Mouse (Mus musculus) gastrocnemius, postnatal 25 days (tissue): ENCODE data around the gene Stk39. TPM values are rescaled to one million over a fixed set of nuclear protein-coding genes. Genes with fewer than 3 reads are reported as not detected.
"Not testable (repeated sequence)": the region's sequence is repeated elsewhere in the genome, so short reads cannot be mapped to it uniquely, and the experiment has no call there.

Experiments
- DNase-seq: peaks from one replicate; pipeline ENCODE4 v3.0.0; 2022
- total RNA-seq, 2 experiments: library from RNA; stranded (reverse); gene quantifications; 1 replicate in 1 of 2; 2 replicates in 1 of 2; pipeline ENCODE4 v1.2.3; 2021

Stk39 gene
- total RNA-seq, 2 experiments from 2014 or later = 4.7 to 4.8 TPM

DNA sequence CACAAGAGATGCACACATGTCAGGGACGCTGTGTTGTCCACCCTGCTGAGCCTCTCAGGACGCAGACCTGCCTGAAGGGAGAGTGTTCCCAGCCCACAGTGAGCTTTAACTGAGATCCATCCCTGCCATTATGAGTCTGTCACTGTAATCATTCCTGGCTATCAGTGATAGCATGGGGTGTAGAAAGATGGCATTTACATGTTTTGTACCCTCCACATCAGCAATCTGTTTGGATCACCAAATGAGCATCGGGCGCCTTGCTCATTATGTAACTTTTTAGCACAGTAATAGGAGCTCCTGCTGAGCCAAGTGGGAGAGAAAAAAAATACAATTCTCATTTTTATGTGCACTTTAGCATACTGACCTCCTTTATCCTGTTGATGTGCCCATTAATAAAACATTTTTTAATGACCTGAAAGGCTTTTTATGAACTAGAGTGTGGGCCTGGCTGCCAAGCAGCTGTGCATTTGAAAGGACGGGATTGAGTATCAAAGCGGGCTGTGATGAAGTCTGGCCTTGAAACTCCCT, 189.0 kb downstream of the Stk39 start:
- no peak for DNase-seq

DNA sequence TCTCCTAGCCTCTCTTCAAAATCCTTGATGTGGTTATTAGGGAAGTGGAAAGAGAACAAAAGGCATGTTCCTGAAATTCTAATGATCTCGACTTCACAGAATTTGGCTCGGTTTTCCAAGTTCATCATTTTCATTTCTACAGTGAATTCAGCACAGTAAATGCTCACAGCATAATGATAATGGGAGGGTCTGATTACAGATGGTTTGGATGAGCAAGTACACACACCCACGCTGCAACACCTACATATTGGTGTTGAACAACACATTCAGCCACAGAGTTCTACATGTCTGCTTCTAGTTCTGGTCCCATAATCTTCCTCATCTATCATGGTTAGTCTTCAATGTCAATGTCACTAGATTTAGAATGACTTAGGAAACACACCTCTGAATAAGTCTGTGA, 190.5 kb downstream of the Stk39 start:
- no peak for DNase-seq

GRCm38 (mm10) chr2:68271301-68271700, 200.8 kb downstream of the Stk39 start:
- no peak for DNase-seq

DNA sequence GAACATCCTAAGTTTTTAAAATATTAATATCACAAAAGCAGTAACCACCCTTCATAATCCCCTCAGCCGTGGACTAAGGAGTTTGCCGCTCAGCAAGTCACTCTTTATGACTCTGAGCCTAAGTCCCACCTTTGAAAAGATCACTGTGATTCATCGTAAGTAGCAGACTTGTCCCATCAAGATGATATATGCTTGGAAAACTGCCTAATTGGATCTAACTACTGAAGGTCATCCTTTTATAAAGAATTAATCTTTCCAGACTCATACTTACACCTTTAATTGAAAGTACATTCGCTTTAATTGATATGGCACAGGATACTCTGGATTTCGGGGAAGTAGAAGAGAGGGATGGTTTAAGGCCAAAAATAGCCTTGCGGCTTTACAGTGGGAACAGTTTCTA, 201.2 kb downstream of the Stk39 start:
- DNase-seq = no peak

DNA sequence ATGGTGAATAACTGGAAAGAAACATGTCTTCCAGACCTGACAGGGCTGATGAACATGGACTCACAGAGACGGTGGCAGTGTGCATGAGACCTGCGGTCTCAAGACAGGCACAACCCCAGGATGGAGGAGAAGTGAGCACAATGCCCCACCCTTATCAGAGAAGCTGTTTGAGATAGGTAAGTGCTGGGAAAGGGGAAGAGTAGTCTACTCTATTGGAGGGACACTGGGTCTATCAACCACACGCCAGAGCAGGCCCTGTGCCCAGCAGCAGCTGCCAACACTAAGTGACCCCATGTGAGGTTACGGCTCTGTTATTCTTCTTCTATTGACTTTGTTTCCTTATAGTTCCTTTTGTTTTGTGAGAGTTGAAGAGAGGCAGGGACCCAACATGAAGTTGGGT, 202.4 kb downstream of the Stk39 start:
- no peak for DNase-seq

DNA sequence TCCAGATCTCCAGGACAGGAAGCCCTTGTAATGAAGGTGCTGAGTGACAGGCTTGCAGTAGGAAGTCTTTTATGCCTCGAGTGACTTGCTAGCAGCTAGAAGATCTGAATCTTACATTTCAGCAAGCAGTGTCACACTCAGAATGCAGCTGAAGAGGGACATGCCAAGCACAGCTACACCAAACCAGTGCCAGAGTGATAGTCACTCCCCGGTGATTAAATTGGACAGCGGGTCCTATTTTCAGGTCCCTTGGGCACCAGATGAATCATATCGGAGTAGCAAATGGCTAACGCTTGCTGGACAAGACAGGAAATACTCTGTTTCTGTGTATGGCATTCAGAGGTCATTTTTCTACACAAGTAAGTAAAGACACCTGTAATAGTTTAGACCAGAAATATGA, 207.2 kb downstream of the Stk39 start:
- no peak for DNase-seq

GRCm38 (mm10) chr2:68260911-68261310, 211.2 kb downstream of the Stk39 start:
- DNase-seq = no peak

DNA sequence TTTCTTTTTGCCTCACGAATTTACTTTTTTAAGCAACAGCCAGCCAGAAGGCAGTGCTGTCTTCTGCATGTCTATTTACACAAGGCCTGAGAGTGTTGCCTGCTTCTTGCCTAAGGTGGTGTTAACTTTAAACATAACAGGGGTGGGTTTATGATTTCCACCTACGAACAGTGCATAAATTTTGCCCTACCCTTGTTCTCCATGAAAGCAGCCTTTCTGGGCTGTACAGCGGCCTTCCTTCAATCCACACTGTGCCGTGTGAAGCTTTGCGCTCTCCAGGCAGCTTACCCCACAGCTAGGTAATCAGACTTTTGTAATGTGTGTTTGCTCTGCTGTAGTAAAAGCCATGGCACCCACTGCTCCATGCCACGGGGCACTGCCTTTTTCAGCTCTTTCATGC, 214.5 kb downstream of the Stk39 start:
- no peak for DNase-seq

DNA sequence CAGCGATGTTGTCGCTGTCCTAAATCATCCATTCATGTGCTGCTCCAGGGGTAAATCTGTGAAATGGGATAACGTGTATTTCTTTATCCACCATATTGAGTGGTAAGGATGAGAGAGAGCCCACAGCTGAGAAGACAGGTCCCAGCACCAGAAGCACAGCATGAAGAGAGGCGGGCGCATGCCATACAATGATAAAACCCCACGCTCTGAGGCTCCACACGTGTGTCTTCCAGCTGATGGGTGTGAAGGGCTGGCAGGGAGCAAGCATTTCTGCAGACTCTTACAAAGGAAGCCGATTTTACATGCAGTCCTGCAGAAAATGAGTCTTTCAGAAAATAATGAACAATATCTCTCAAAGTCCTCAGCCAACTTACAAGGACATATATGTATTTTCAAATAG, 215.6 kb downstream of the Stk39 start:
- DNase-seq = no peak

- DNase-seq = no peak
These were observed 217.3 kb downstream of the Stk39 start for GRCm38 (mm10) chr2:68254756-68255155.

- no peak for DNase-seq
These were observed 218.8 kb downstream of the Stk39 start for GRCm38 (mm10) chr2:68253222-68253621.

GRCm38 (mm10) chr2:68252048-68252758, 219.9 kb downstream of the Stk39 start:
- no peak for DNase-seq

- no peak for DNase-seq
These were observed 221.2 kb downstream of the Stk39 start for GRCm38 (mm10) chr2:68250897-68251296.

DNA sequence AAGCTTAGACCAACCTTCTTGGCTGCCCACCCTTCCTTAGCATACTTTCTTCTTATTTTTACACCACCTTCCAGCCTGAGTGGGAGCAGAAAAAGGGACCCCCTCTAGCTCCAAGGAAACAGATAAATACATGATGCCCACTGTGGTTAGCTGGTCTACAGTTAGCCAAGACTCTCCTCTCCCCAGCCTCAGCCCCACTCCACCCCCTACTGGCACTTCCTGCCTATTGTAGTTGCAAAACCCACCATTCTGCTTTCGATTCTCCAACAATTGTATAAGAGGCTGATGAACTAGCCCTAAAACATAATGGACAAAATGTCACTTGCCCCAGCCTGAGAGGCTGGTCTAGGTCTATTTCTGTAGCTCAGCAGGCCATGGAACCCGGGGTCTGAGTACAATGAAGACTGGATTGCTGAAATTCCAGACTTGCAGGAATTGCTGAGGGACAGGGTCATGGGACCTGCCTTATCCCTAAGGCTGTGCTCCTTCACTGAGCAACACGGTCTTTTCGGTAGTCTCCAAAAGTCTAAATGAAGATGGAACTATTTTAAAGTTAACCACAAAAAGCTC, 222.1 kb downstream of the Stk39 start:
- DNase-seq = no peak

DNA sequence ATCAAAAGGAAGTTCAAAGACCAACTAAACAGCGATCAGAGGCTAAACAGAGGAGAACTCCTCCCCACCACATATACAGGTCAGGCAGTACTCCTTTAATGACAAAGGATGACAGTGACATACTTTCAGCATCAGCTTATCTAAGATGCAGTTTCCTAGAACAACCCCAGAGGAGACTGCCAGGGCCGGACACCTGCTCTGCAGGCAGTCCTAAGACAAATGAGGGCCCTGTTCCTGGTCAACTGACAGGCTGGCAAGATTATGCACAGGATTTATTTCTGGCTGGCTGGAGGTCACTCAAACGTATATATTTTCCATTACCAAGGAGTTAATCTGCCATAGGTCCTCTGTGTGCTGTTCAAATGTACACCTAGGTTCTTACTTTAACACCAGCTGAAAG, 225.8 kb downstream of the Stk39 start:
- no peak for DNase-seq

- DNase-seq = no peak
These were observed 227.5 kb downstream of the Stk39 start for GRCm38 (mm10) chr2:68244556-68244955.

GRCm38 (mm10) chr2:68243879-68244553, 228.1 kb downstream of the Stk39 start:
- DNase-seq = no peak

DNA sequence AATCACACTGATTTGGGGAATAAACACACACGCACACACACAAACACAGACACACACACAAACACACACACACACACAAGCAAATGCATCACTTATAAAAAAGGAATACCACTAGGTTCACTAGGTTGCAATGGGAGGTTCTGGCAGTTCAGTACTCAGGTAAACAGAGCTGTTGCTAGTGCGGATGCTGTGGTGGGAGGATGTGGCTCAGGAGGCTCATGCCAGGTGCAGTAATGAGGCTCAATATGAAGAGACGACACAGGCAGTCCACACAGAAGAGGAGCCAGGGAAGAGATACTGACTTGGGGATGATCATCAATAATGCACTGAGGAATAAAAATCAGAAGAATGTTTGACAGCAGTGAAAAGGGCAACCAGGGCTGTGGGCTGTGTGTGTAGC, 228.8 kb downstream of the Stk39 start:
- DNase-seq = no peak

DNA sequence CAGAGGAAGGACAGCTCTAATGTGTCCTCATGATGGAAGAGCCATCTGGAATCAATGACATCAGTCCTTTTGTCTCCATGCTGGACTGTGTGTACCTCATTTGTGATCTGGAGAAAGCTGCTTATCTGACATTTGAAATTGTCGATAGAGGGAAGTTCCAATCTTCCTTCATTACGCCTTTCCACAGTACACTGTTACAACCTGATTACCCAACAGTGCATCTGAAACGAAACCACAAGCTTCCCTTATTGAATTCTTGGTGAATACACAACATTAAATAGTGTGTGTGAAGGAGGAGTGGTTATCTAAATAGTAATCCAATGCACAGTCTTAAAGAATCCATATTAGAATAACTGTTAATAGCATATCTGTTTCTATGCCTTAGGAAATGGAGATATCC, 230.0 kb downstream of the Stk39 start:
- DNase-seq = no peak

- DNase-seq = no peak
These were observed 230.4 kb downstream of the Stk39 start for GRCm38 (mm10) chr2:68241640-68242039.

- not testable (repeated sequence) for DNase-seq
These were observed 232.7 kb downstream of the Stk39 start for GRCm38 (mm10) chr2:68239415-68239814.

GRCm38 (mm10) chr2:68232929-68233328, 239.1 kb downstream of the Stk39 start:
- DNase-seq = no peak

- no peak for DNase-seq
These were observed 242.2 kb downstream of the Stk39 start for GRCm38 (mm10) chr2:68229872-68230271.
